Mouse (Mus musculus): Measurements from ENCODE around the gene Qrich1. TPM values are rescaled to one million over a fixed set of nuclear protein-coding genes. Genes with fewer than 3 reads are reported as not detected.

Gene Qrich1
- 26.2 and 27.1 TPM in 2 replicates for polyA plus RNA-seq (2015; fragmentation: Nextera tagmentation; extraction: Ambion mirVana)

- Histone ChIP-seq H3K36me3 (replicated peaks; ENCODE audit: insufficient read depth, low read length) (peaks cover 51% of the 10 kb centered on the region), H3K4me1 (ENCODE audit: insufficient read depth) (peaks cover 17% of the 10 kb centered on the region), H3K27ac (ENCODE audit: low read depth) (peak within 1 kb of the TSS; percentile 100), H3K4me2 (ENCODE audit: low read depth, low read length) (peak within 1 kb of the TSS; percentile 84), H3K9ac (replicated peaks) (peak within 1 kb of the TSS; percentile 97), H3K27me3 (ENCODE audit: insufficient read depth, low read length) (no peaks in the 10 kb centered on the region), H3K9me3 (ENCODE audit: low read length) (no peaks in the 10 kb centered on the region), H3K4me3 (ENCODE audit: low read depth, low read length) (peak within 1 kb of the TSS; percentile 99)
- WGBS (ENCODE audit: insufficient replicate concordance): 2% methylated on average over 55 of the region's 55 CpGs
- ATAC-seq (peak; percentile 91), DNase-seq (peak; percentile 95)
- TF ChIP-seq EP300 (IDR thresholded peaks at IDR 0.05; ENCODE audit: low read depth): peak; percentile 91
- peak; percentile 13; the same call in 1 of the 2 replicates for TF ChIP-seq CTCF (IDR thresholded peaks at IDR 0.05; ENCODE audit: low read depth)
Measured at GRCm38 (mm10) chr9:108516380-108517251, at the start of gene Qrich1. TSS of gene Qrich1 (plus strand) at chr9:108516806.

GRCm38 (mm10) chr9:108469430-108469829 lies 47.2 kb upstream of the Qrich1 start:
- no peak for DNase-seq
- TF ChIP-seq EP300 (IDR thresholded peaks at IDR 0.05; ENCODE audit: low read depth) (no peak), CTCF (IDR thresholded peaks at IDR 0.05; ENCODE audit: low read depth) (no peak)
- H3K4me2 ChIP-seq (ENCODE audit: low read depth, low read length): no peak overlapping the region
- H3K36me3 ChIP-seq (replicated peaks; ENCODE audit: insufficient read depth, low read length): peaks cover 6% of the 10 kb centered on the region; the same call in 1 of the 2 replicates
- H3K27me3 ChIP-seq (ENCODE audit: insufficient read depth, low read length): no peaks in the 10 kb centered on the region
- H3K27ac ChIP-seq (ENCODE audit: low read depth): no peak overlapping the region
- ATAC-seq: no peak
- no peaks in the 10 kb centered on the region for H3K4me1 ChIP-seq (ENCODE audit: insufficient read depth)
- 69% methylated on average over 5 of the region's 5 CpGs for WGBS (ENCODE audit: insufficient replicate concordance)
- H3K9ac ChIP-seq (replicated peaks): no peak overlapping the region
- no peaks in the 10 kb centered on the region for H3K9me3 ChIP-seq (ENCODE audit: low read length)
- no peak overlapping the region for H3K4me3 ChIP-seq (ENCODE audit: low read depth, low read length)

GRCm38 (mm10) chr9:108469845-108470244 lies 46.8 kb upstream of the Qrich1 start:
- Histone ChIP-seq H3K36me3 (replicated peaks; ENCODE audit: insufficient read depth, low read length) (peaks cover 6% of the 10 kb centered on the region; the same call in 1 of the 2 replicates), H3K9me3 (ENCODE audit: low read length) (no peaks in the 10 kb centered on the region), H3K27me3 (ENCODE audit: insufficient read depth, low read length) (no peaks in the 10 kb centered on the region), H3K27ac (ENCODE audit: low read depth) (no peak overlapping the region), H3K4me2 (ENCODE audit: low read depth, low read length) (no peak overlapping the region), H3K4me3 (ENCODE audit: low read depth, low read length) (no peak overlapping the region), H3K4me1 (ENCODE audit: insufficient read depth) (no peaks in the 10 kb centered on the region), H3K9ac (replicated peaks) (no peak overlapping the region)
- TF ChIP-seq EP300 (IDR thresholded peaks at IDR 0.05; ENCODE audit: low read depth) (no peak), CTCF (IDR thresholded peaks at IDR 0.05; ENCODE audit: low read depth) (no peak)
- no peak for DNase-seq
- 57% methylated on average over 4 of the region's 4 CpGs for WGBS (ENCODE audit: insufficient replicate concordance)
- no peak for ATAC-seq

- no peak for DNase-seq
- TF ChIP-seq EP300 (IDR thresholded peaks at IDR 0.05; ENCODE audit: low read depth) (no peak), CTCF (IDR thresholded peaks at IDR 0.05; ENCODE audit: low read depth) (peak; percentile 34)
- WGBS (ENCODE audit: insufficient replicate concordance): 63% methylated on average over 1 of the region's 1 CpGs
- H3K9me3 ChIP-seq (ENCODE audit: low read length): no peaks in the 10 kb centered on the region
- ATAC-seq: no peak
- no peak overlapping the region for H3K4me2 ChIP-seq (ENCODE audit: low read depth, low read length)
- H3K9ac ChIP-seq (replicated peaks): no peak overlapping the region
- no peaks in the 10 kb centered on the region for H3K27me3 ChIP-seq (ENCODE audit: insufficient read depth, low read length)
- H3K27ac ChIP-seq (ENCODE audit: low read depth): no peak overlapping the region
- no peaks in the 10 kb centered on the region for H3K36me3 ChIP-seq (replicated peaks; ENCODE audit: insufficient read depth, low read length)
- peaks cover 6% of the 10 kb centered on the region; the same call in 1 of the 2 replicates for H3K4me1 ChIP-seq (ENCODE audit: insufficient read depth)
- H3K4me3 ChIP-seq (ENCODE audit: low read depth, low read length): no peak overlapping the region
Measured at GRCm38 (mm10) chr9:108474528-108474927, 42.1 kb upstream of the Qrich1 start.

GRCm38 (mm10) chr9:108478638-108479156 lies 37.9 kb upstream of the Qrich1 start:
- H3K27me3 ChIP-seq (ENCODE audit: insufficient read depth, low read length): no peaks in the 10 kb centered on the region
- no peaks in the 10 kb centered on the region for H3K36me3 ChIP-seq (replicated peaks; ENCODE audit: insufficient read depth, low read length)
- H3K27ac ChIP-seq (ENCODE audit: low read depth): no peak overlapping the region
- peaks cover 6% of the 10 kb centered on the region; the same call in 1 of the 2 replicates for H3K4me1 ChIP-seq (ENCODE audit: insufficient read depth)
- peak; percentile 63 for DNase-seq
- peak; percentile 76 for ATAC-seq
- H3K4me2 ChIP-seq (ENCODE audit: low read depth, low read length): peak overlapping the region; percentile 68
- peak overlapping the region; percentile 46 for H3K4me3 ChIP-seq (ENCODE audit: low read depth, low read length)
- H3K9ac ChIP-seq (replicated peaks): no peak overlapping the region; the same call in 1 of the 2 replicates
- 2% methylated on average over 20 of the region's 20 CpGs for WGBS (ENCODE audit: insufficient replicate concordance)
- TF ChIP-seq EP300 (IDR thresholded peaks at IDR 0.05; ENCODE audit: low read depth) (no peak), CTCF (IDR thresholded peaks at IDR 0.05; ENCODE audit: low read depth) (no peak)
- no peaks in the 10 kb centered on the region for H3K9me3 ChIP-seq (ENCODE audit: low read length)

- 34% methylated on average over 11 of the region's 11 CpGs for WGBS (ENCODE audit: insufficient replicate concordance)
- H3K36me3 ChIP-seq (replicated peaks; ENCODE audit: insufficient read depth, low read length): no peaks in the 10 kb centered on the region
- H3K27me3 ChIP-seq (ENCODE audit: insufficient read depth, low read length): no peaks in the 10 kb centered on the region
- no peak for TF ChIP-seq CTCF (IDR thresholded peaks at IDR 0.05; ENCODE audit: low read depth)
- no peak for TF ChIP-seq EP300 (IDR thresholded peaks at IDR 0.05; ENCODE audit: low read depth)
- ATAC-seq: no peak
- no peak overlapping the region for H3K4me3 ChIP-seq (ENCODE audit: low read depth, low read length)
- peak overlapping the region; percentile 68 for H3K4me2 ChIP-seq (ENCODE audit: low read depth, low read length)
- DNase-seq: no peak
- no peak overlapping the region for H3K9ac ChIP-seq (replicated peaks)
- H3K9me3 ChIP-seq (ENCODE audit: low read length): no peaks in the 10 kb centered on the region
- H3K4me1 ChIP-seq (ENCODE audit: insufficient read depth): peaks cover 6% of the 10 kb centered on the region; the same call in 1 of the 2 replicates
- H3K27ac ChIP-seq (ENCODE audit: low read depth): no peak overlapping the region
Measured at GRCm38 (mm10) chr9:108479241-108479640, 37.4 kb upstream of the Qrich1 start.
